Mouse (Mus musculus): ENCODE measurements at regions not wholly inside any gene's neighbourhood (a gene's known extent, or its start where the extent isn't known, plus 50 kb on each side); places are given as distances from the start of the nearest gene placed in this dataset.

- 83% methylated on average over 6 of the region's 6 CpGs for WGBS
- no peak overlapping the region for H3K9ac ChIP-seq (replicated peaks)
- no peak overlapping the region for H3K4me3 ChIP-seq (replicated peaks)
- no peak overlapping the region for H3K27ac ChIP-seq (replicated peaks)
- H3K36me3 ChIP-seq: no peaks in the 10 kb centered on the region
- 0 out of 2 replicates have a peak, but pooled peaks cover 6% of the 10 kb centered on the region for H3K4me1 ChIP-seq
- H3K27me3 ChIP-seq (replicated peaks): no peaks in the 10 kb centered on the region
- H3K4me2 ChIP-seq: no peak overlapping the region
- ATAC-seq (ENCODE audit: low FRiP score): no peak
- H3K9me3 ChIP-seq (replicated peaks): no peaks in the 10 kb centered on the region
Observed at GRCm38 (mm10) chr10:110586507-110586906, 130.5 kb upstream of the Nav3 start.

GRCm38 (mm10) chr10:110587529-110587928 lies 131.5 kb upstream of the Nav3 start:
- Histone ChIP-seq H3K4me2 (no peak overlapping the region), H3K9ac (replicated peaks) (no peak overlapping the region), H3K27me3 (replicated peaks) (no peaks in the 10 kb centered on the region), H3K9me3 (replicated peaks) (no peaks in the 10 kb centered on the region), H3K27ac (replicated peaks) (no peak overlapping the region), H3K4me1 (0 out of 2 replicates have a peak, but pooled peaks cover 6% of the 10 kb centered on the region), H3K4me3 (replicated peaks) (no peak overlapping the region), H3K36me3 (no peaks in the 10 kb centered on the region)
- no peak for ATAC-seq (ENCODE audit: low FRiP score)
- 54% methylated on average over 13 of the region's 13 CpGs for WGBS

GRCm38 (mm10) chr10:110600352-110600853 lies 144.4 kb upstream of the Nav3 start:
- H3K9ac ChIP-seq (replicated peaks): no peak overlapping the region
- no peak overlapping the region for H3K27ac ChIP-seq (replicated peaks)
- peak overlapping the region; percentile 17 for H3K4me2 ChIP-seq
- H3K9me3 ChIP-seq (replicated peaks): no peaks in the 10 kb centered on the region
- H3K4me3 ChIP-seq (replicated peaks): no peak overlapping the region
- H3K27me3 ChIP-seq (replicated peaks): no peaks in the 10 kb centered on the region
- ATAC-seq (ENCODE audit: low FRiP score): no peak
- 34% methylated on average over 11 of the region's 11 CpGs for WGBS
- H3K4me1 ChIP-seq: 0 out of 2 replicates have a peak, but pooled peaks cover 3% of the 10 kb centered on the region
- H3K36me3 ChIP-seq: no peaks in the 10 kb centered on the region

GRCm38 (mm10) chr10:110610336-110610735 lies 134.9 kb upstream of the E2f7 start:
- H3K4me1 ChIP-seq: peaks cover 10% of the 10 kb centered on the region
- no peaks in the 10 kb centered on the region for H3K36me3 ChIP-seq
- H3K4me3 ChIP-seq (replicated peaks): no peak overlapping the region
- H3K9me3 ChIP-seq (replicated peaks): no peaks in the 10 kb centered on the region
- H3K27ac ChIP-seq (replicated peaks): no peak overlapping the region
- ATAC-seq (ENCODE audit: low FRiP score): no peak
- no peak overlapping the region for H3K4me2 ChIP-seq
- H3K27me3 ChIP-seq (replicated peaks): no peaks in the 10 kb centered on the region
- no peak overlapping the region for H3K9ac ChIP-seq (replicated peaks)
- 20% methylated on average over 9 of the region's 9 CpGs for WGBS

GRCm38 (mm10) chr10:110617004-110617403 lies 128.2 kb upstream of the E2f7 start:
- ATAC-seq (ENCODE audit: low FRiP score): no peak
- 17% methylated on average over 1 of the region's 1 CpGs for WGBS

GRCm38 (mm10) chr10:110619193-110619592 lies 126.0 kb upstream of the E2f7 start:
- 86% methylated on average over 7 of the region's 7 CpGs for WGBS
- H3K36me3 ChIP-seq: no peaks in the 10 kb centered on the region
- no peak for ATAC-seq (ENCODE audit: low FRiP score)

More at GRCm38 (mm10) chr10:110617004-110617403, 128.2 kb upstream of the E2f7 start:
- Histone ChIP-seq H3K27ac (replicated peaks) (no peak overlapping the region), H3K4me1 (0 out of 2 replicates have a peak, but pooled peaks cover under 1% of the 10 kb centered on the region), H3K36me3 (no peaks in the 10 kb centered on the region), H3K4me2 (no peak overlapping the region), H3K9me3 (replicated peaks) (no peaks in the 10 kb centered on the region), H3K4me3 (replicated peaks) (no peak overlapping the region), H3K27me3 (replicated peaks) (no peaks in the 10 kb centered on the region), H3K9ac (replicated peaks) (no peak overlapping the region)

GRCm38 (mm10) chr10:110625644-110626043 lies 119.6 kb upstream of the E2f7 start:
- Histone ChIP-seq H3K36me3 (no peaks in the 10 kb centered on the region), H3K27me3 (replicated peaks) (no peaks in the 10 kb centered on the region), H3K9ac (replicated peaks) (no peak overlapping the region), H3K9me3 (replicated peaks) (no peaks in the 10 kb centered on the region), H3K27ac (replicated peaks) (no peak overlapping the region), H3K4me1 (no peaks in the 10 kb centered on the region), H3K4me2 (no peak overlapping the region), H3K4me3 (replicated peaks) (no peak overlapping the region)
- 72% methylated on average over 3 of the region's 3 CpGs for WGBS
- ATAC-seq (ENCODE audit: low FRiP score): no peak

More at GRCm38 (mm10) chr10:110619193-110619592, 126.0 kb upstream of the E2f7 start:
- H3K9me3 ChIP-seq (replicated peaks): no peaks in the 10 kb centered on the region
- no peaks in the 10 kb centered on the region for H3K4me1 ChIP-seq
- H3K27ac ChIP-seq (replicated peaks): no peak overlapping the region
- H3K27me3 ChIP-seq (replicated peaks): no peaks in the 10 kb centered on the region
- H3K9ac ChIP-seq (replicated peaks): no peak overlapping the region
- H3K4me3 ChIP-seq (replicated peaks): no peak overlapping the region
- H3K4me2 ChIP-seq: no peak overlapping the region

- no peak overlapping the region for H3K4me2 ChIP-seq
- H3K9me3 ChIP-seq (replicated peaks): no peaks in the 10 kb centered on the region
- H3K4me1 ChIP-seq: no peaks in the 10 kb centered on the region
- H3K36me3 ChIP-seq: no peaks in the 10 kb centered on the region
- 11% methylated on average over 10 of the region's 10 CpGs for WGBS
- H3K27me3 ChIP-seq (replicated peaks): no peaks in the 10 kb centered on the region
- no peak for ATAC-seq (ENCODE audit: low FRiP score)
- no peak overlapping the region for H3K4me3 ChIP-seq (replicated peaks)
- H3K27ac ChIP-seq (replicated peaks): no peak overlapping the region
- H3K9ac ChIP-seq (replicated peaks): no peak overlapping the region
Observed at GRCm38 (mm10) chr10:110640406-110640805, 104.8 kb upstream of the E2f7 start.

GRCm38 (mm10) chr10:110642065-110642690 lies 103.1 kb upstream of the E2f7 start:
- H3K9ac ChIP-seq (replicated peaks): no peak overlapping the region
- no peak for ATAC-seq (ENCODE audit: low FRiP score)
- no peak overlapping the region for H3K27ac ChIP-seq (replicated peaks)
- H3K4me1 ChIP-seq: no peaks in the 10 kb centered on the region
- H3K9me3 ChIP-seq (replicated peaks): no peaks in the 10 kb centered on the region
- H3K4me3 ChIP-seq (replicated peaks): no peak overlapping the region
- H3K36me3 ChIP-seq: no peaks in the 10 kb centered on the region
- peak overlapping the region; percentile 17; the same call in 1 of the 2 replicates for H3K4me2 ChIP-seq
- H3K27me3 ChIP-seq (replicated peaks): no peaks in the 10 kb centered on the region
- 58% methylated on average over 19 of the region's 19 CpGs for WGBS

- Histone ChIP-seq H3K9ac (replicated peaks) (no peak overlapping the region), H3K4me1 (0 out of 2 replicates have a peak, but pooled peaks cover 3% of the 10 kb centered on the region), H3K4me2 (no peak overlapping the region), H3K9me3 (replicated peaks) (no peaks in the 10 kb centered on the region), H3K4me3 (replicated peaks) (no peak overlapping the region), H3K36me3 (no peaks in the 10 kb centered on the region), H3K27ac (replicated peaks) (0 out of 2 replicates have a peak overlapping the region, but pooled peaks have one; percentile 23), H3K27me3 (replicated peaks) (no peaks in the 10 kb centered on the region)
- WGBS: 57% methylated on average over 7 of the region's 7 CpGs
- no peak for ATAC-seq (ENCODE audit: low FRiP score)
Observed at GRCm38 (mm10) chr10:110647603-110648002, 97.6 kb upstream of the E2f7 start.

GRCm38 (mm10) chr10:110650107-110650506 lies 95.1 kb upstream of the E2f7 start:
- no peak for ATAC-seq (ENCODE audit: low FRiP score)
- 70% methylated on average over 6 of the region's 6 CpGs for WGBS
- no peaks in the 10 kb centered on the region for H3K27me3 ChIP-seq (replicated peaks)

GRCm38 (mm10) chr10:110650851-110651250 lies 94.4 kb upstream of the E2f7 start:
- no peak for ATAC-seq (ENCODE audit: low FRiP score)

More at GRCm38 (mm10) chr10:110650107-110650506, 95.1 kb upstream of the E2f7 start:
- Histone ChIP-seq H3K4me3 (replicated peaks) (no peak overlapping the region), H3K4me1 (0 out of 2 replicates have a peak, but pooled peaks cover 3% of the 10 kb centered on the region), H3K36me3 (no peaks in the 10 kb centered on the region), H3K9ac (replicated peaks) (no peak overlapping the region), H3K9me3 (replicated peaks) (no peaks in the 10 kb centered on the region), H3K4me2 (no peak overlapping the region), H3K27ac (replicated peaks) (no peak overlapping the region)

More at GRCm38 (mm10) chr10:110650851-110651250, 94.4 kb upstream of the E2f7 start:
- H3K27me3 ChIP-seq (replicated peaks): no peaks in the 10 kb centered on the region
- no peaks in the 10 kb centered on the region for H3K36me3 ChIP-seq
- no peak overlapping the region for H3K4me3 ChIP-seq (replicated peaks)
- no peaks in the 10 kb centered on the region for H3K9me3 ChIP-seq (replicated peaks)
- H3K4me1 ChIP-seq: 0 out of 2 replicates have a peak, but pooled peaks cover 3% of the 10 kb centered on the region
- no peak overlapping the region for H3K9ac ChIP-seq (replicated peaks)
- H3K4me2 ChIP-seq: no peak overlapping the region
- H3K27ac ChIP-seq (replicated peaks): no peak overlapping the region
